Comparison of ENCODE assay signal across 19 mouse cellular contexts in the genomic region with DNA sequence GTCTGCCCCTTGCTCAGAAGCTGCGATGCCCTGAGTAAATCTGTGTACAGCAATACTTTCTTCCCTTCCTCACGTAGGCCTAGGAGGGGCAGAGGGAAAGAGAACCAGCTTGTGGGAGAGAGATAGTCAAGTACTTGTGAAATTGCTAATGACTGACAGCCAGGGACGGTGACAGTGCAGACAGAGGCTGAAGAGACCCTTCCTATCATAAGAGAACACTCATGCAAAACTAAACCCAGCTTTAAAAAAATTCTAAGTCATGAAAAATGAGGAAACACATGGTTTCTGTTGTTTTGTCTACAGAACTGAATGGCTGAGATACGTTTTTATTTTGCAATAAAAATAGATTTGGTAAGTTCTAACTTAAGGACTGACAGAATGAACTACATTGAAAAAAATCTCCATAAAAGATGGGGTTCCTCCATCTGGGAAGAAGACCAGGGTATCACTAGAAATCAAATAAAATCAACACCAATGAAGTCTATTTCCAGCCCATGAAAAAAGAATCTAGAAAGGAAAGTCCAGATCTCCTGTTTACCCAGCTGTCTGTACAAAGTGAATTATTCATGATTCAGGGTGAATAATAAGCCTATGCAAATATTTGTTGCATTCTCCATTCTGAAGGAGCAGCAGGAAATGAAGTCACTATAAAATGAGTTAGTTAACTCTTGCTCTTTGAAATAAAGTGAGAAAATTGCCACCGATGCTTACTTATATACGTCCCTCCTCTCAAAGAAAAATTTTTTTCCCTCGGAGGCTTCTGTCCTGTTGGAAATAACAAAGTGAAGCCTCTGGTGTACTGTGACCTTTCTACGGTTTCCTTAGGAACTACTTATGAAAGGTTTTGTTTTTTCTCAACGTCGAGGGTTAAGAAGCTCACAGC.
DNase-seq lines count a peak whose midpoint lies in the region; ATAC-seq lines count a peak whose summit lies in the region.
"Had no signal": no experiment of that assay in that cellular context is flagged by ENCODE, and none has a peak within 500 bp of the region (broad histone marks: within the 10 kb centered on the region; RNA-seq: fewer than 3 reads in every experiment).

No protein-coding gene starts in this region.

- no peaks in the 10 kb centered on the region for H3K9me3 ChIP-seq in midbrain, embryonic 12.5 days
- no peaks in the 10 kb centered on the region for H3K9me3 ChIP-seq in midbrain, embryonic 16.5 days (replicated peaks; ENCODE audit: control insufficient read depth, low read length, poor library complexity, severe bottlenecking)
- H3K9me3 ChIP-seq: neural tube, embryonic 15.5 days; stomach, embryonic 15.5 days had no signal

- H3K4me1 ChIP-seq in midbrain, embryonic 12.5 days: no peaks in the 10 kb centered on the region
- peaks cover under 1% of the 10 kb centered on the region; the same call in 1 of the 2 replicates for H3K4me1 ChIP-seq in midbrain, embryonic 16.5 days (ENCODE audit: control insufficient read depth, insufficient read depth, low read length)
- H3K4me1 ChIP-seq: neural tube, embryonic 15.5 days had no signal

- no peaks in the 10 kb centered on the region for H3K27me3 ChIP-seq in midbrain, embryonic 12.5 days
- H3K27me3 ChIP-seq in midbrain, embryonic 16.5 days (ENCODE audit: control insufficient read depth, insufficient read depth, low read depth, low read length): no peaks in the 10 kb centered on the region
- H3K27me3 ChIP-seq: neural tube, embryonic 15.5 days; stomach, embryonic 15.5 days had no signal

- no peak overlapping the region for H3K4me3 ChIP-seq in midbrain, embryonic 12.5 days
- H3K4me3 ChIP-seq in midbrain, embryonic 16.5 days (ENCODE audit: low read depth, low read length): no peak overlapping the region
- H3K4me3 ChIP-seq: erythroblast, embryonic 14.5 days; neural tube, embryonic 15.5 days; stomach, embryonic 15.5 days had no signal

- peak overlapping the region; percentile 54; the same call in 1 of the 2 replicates for H3K27ac ChIP-seq in midbrain, embryonic 12.5 days (replicated peaks)
- H3K27ac ChIP-seq in midbrain, embryonic 16.5 days (ENCODE audit: low read length): no peak overlapping the region
- H3K27ac ChIP-seq: hindbrain, embryonic 14.5 days; neural tube, embryonic 15.5 days; stomach, embryonic 15.5 days had no signal

- H3K36me3 ChIP-seq in midbrain, embryonic 12.5 days: no peaks in the 10 kb centered on the region
- H3K36me3 ChIP-seq in midbrain, embryonic 16.5 days (ENCODE audit: control insufficient read depth, insufficient read depth, low read length): no peaks in the 10 kb centered on the region
- H3K36me3 ChIP-seq: neural tube, embryonic 15.5 days; stomach, embryonic 15.5 days had no signal

- 60% methylated on average over 10 of the region's 10 CpGs for WGBS in midbrain, embryonic 12.5 days
- 56% methylated on average over 10 of the region's 10 CpGs for WGBS in midbrain, embryonic 16.5 days

- H3K9ac ChIP-seq in midbrain, embryonic 12.5 days (replicated peaks): no peak overlapping the region
- H3K9ac ChIP-seq in midbrain, embryonic 16.5 days (ENCODE audit: low read depth, low read length): no peak overlapping the region
- H3K9ac ChIP-seq: hindbrain, embryonic 14.5 days; neural tube, embryonic 15.5 days; stomach, embryonic 15.5 days had no signal

- no peak for ATAC-seq in midbrain, embryonic 12.5 days (ENCODE audit: low FRiP score, low read depth)
- ATAC-seq in midbrain, embryonic 16.5 days: no peak
- peak; percentile 8 for ATAC-seq in activated CD4-positive, CD25-positive, alpha-beta regulatory T cell, adult 4 months
- ATAC-seq in megakaryocyte, adult 5-6 weeks (ENCODE audit: poor library complexity, severe bottlenecking): peak; percentile 59

- no peak overlapping the region for H3K4me2 ChIP-seq in midbrain, embryonic 12.5 days (replicated peaks)
- no peak overlapping the region for H3K4me2 ChIP-seq in midbrain, embryonic 16.5 days (ENCODE audit: low read length)
- H3K4me2 ChIP-seq: hindbrain, embryonic 14.5 days; liver, embryonic 11.5 days; neural tube, embryonic 15.5 days; stomach, embryonic 15.5 days had no signal

- no peak for DNase-seq in gastrocnemius, postnatal 4 days (ENCODE audit: low spot score in 2 of 2)
- DNase-seq in Muller cell, postnatal 12 days (ENCODE audit: inconsistent ontology term): no peak
- DNase-seq in kidney, postnatal 25 days: no peak
- DNase-seq: adrenal gland, postnatal 36 days; cerebellum, postnatal 14 days; heart, adult 18-20 months; kidney, adult 11 months; kidney, postnatal 4 days; left cerebral cortex, postnatal 4 days; thymus, postnatal 25 days had no signal

Comparison
In these comparisons a context has a peak if more than half of its experiments do, and no peak if none do; other contexts are left out.
1. ATAC-seq: peak in activated CD4-positive, CD25-positive, alpha-beta regulatory T cell, adult 4 months (single experiment) and megakaryocyte, adult 5-6 weeks (single experiment); none in midbrain, embryonic 12.5 days (single experiment) and midbrain, embryonic 16.5 days (single experiment).